Mouse (Mus musculus): ENCODE data around the gene Gm8279.
"Not testable (repeated sequence)": the region's sequence is repeated elsewhere in the genome, so short reads cannot be mapped to it uniquely, and the experiment has no call there.

Gm8279 gene

GRCm38 (mm10) chr14:5131219-5131618, at the start of gene Gm8279:
Gm8279 (plus strand) TSS chr14:5131519.
- DNase-seq (ENCODE audit: low spot score in 2 of 2): not testable (repeated sequence)

- DNase-seq (ENCODE audit: low spot score in 2 of 2): not testable (repeated sequence)
These were observed 32.9 kb downstream of the Gm8279 start, which contains the start of gene Gm3317 for GRCm38 (mm10) chr14:5164235-5164634. Gm3317 (plus strand) TSS chr14:5164535.

GRCm38 (mm10) chr14:5185493-5185892, 54.2 kb downstream of the Gm8279 start, which contains the start of gene Gm8271:
Gm8271 (plus strand) TSS chr14:5185793.
- DNase-seq (ENCODE audit: low spot score in 2 of 2): not testable (repeated sequence)

All from urinary bladder, adult 18-20 months (tissue).